Mouse (Mus musculus) limb, embryonic 10.5 days (tissue): ENCODE measurements around the gene Zic2. TPM values are rescaled to one million over a fixed set of nuclear protein-coding genes. Genes with fewer than 3 reads are reported as not detected.

Experiments
- DNase-seq: peaks from one replicate; pipeline ENCODE4 v3.0.0-alpha.2; 2017; ENCODE audit warnings: low spot score
- H3K27ac ChIP-seq: fragments of 300-500 bp; sonication (generic); 2 replicates; pipeline ENCODE4 v1.5.1; 2016; ENCODE audit warnings: mild to moderate bottlenecking
- H3K27me3 ChIP-seq: fragments of 300-500 bp; sonication (generic); 2 replicates; pipeline ENCODE4 v1.6.1; 2016; ENCODE audit warnings: low read depth, mild to moderate bottlenecking; ENCODE audit not compliant: poor library complexity, severe bottlenecking
- H3K36me3 ChIP-seq: fragments of 300-500 bp; sonication (generic); 2 replicates; pipeline ENCODE4 v1.6.1; 2016; ENCODE audit warnings: mild to moderate bottlenecking, moderate library complexity
- H3K4me1 ChIP-seq: fragments of 300-500 bp; sonication (generic); 2 replicates; pipeline ENCODE4 v1.6.1; 2016
- H3K4me3 ChIP-seq: fragments of 300-500 bp; sonication (generic); 2 replicates; pipeline ENCODE4 v1.5.1; 2016; ENCODE audit warnings: mild to moderate bottlenecking, moderate library complexity
- H3K9me3 ChIP-seq: fragments of 300-500 bp; sonication (generic); replicated peaks from 2 replicates; pipeline ENCODE4 v1.6.1; 2016; ENCODE audit warnings: mild to moderate bottlenecking
- WGBS: fragments of 180-500 bp; shearing (Covaris S2); methylation state at CpG from one replicate; pipeline ENCODE4 v1.1.7; 2016; 5-methylcytosine and 5-hydroxymethylcytosine counted together
- polyA plus RNA-seq: library from polyadenylated mRNA; unstranded; fragments of >200 nt; fragmentation: Nextera tagmentation; extraction: Ambion mirVana; gene quantifications from 2 replicates; pipeline ENCODE4 v1.2.1, GENCODE M21; 2016

Gene Zic2
- polyA plus RNA-seq, 1 experiment from 2014 or later = 5.0 TPM

GRCm38 (mm10) chr14:122474041-122474890 lies 969 bp upstream of the Zic2 start:
- peaks cover 72% of the 10 kb centered on the region for H3K4me1 ChIP-seq
- H3K27me3 ChIP-seq = peaks cover 83% of the 10 kb centered on the region
- WGBS = under 1% methylated on average over 57 of the region's 57 CpGs
- peak overlapping the region; percentile 88 for H3K4me3 ChIP-seq
- DNase-seq = peak; percentile 88
- H3K27ac ChIP-seq = peak overlapping the region; percentile 97
- no peaks in the 10 kb centered on the region for H3K9me3 ChIP-seq
- H3K36me3 ChIP-seq = peaks cover 19% of the 10 kb centered on the region

- Histone ChIP-seq H3K9me3 (no peaks in the 10 kb centered on the region), H3K27me3 (peaks cover 75% of the 10 kb centered on the region), H3K4me3 (peak overlapping the region; percentile 88), H3K27ac (peak overlapping the region; percentile 97), H3K4me1 (peaks cover 72% of the 10 kb centered on the region), H3K36me3 (peaks cover 19% of the 10 kb centered on the region)
- DNase-seq = peak; percentile 75
- under 1% methylated on average over 65 of the region's 65 CpGs for WGBS
Measured at GRCm38 (mm10) chr14:122475557-122476040, 364 bp downstream of the Zic2 start.

GRCm38 (mm10) chr14:122476041-122476821 lies 996 bp downstream of the Zic2 start:
- no peaks in the 10 kb centered on the region for H3K9me3 ChIP-seq
- DNase-seq = peak; percentile 73
- peak overlapping the region; percentile 88 for H3K4me3 ChIP-seq
- under 1% methylated on average over 62 of the region's 62 CpGs for WGBS
- H3K36me3 ChIP-seq = peaks cover 19% of the 10 kb centered on the region
- H3K27me3 ChIP-seq = peaks cover 75% of the 10 kb centered on the region
- H3K27ac ChIP-seq = peak overlapping the region; percentile 97
- H3K4me1 ChIP-seq = peaks cover 75% of the 10 kb centered on the region

DNA sequence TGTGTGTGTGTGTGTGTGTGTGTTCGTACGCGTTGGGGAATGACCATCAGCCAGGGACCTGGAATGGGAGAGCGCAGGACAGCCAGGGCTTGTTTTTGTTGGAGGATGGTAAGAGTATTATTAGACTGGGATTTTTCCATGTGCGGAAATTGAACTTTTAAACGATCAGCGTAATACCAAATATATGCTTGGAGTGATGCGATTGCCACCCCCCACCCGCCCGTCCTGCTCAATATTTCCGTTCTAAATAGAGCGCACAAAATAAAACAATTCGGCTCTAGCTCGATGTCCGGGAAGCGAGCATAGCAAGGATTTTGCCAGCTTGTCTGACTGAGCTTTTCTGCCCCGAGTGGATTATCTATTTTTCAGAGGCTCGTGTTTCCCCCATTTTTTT lies 1.6 kb downstream of the Zic2 start:
- Histone ChIP-seq H3K4me3 (peak overlapping the region; percentile 88), H3K9me3 (no peaks in the 10 kb centered on the region), H3K27me3 (peaks cover 78% of the 10 kb centered on the region), H3K36me3 (peaks cover 19% of the 10 kb centered on the region), H3K4me1 (peaks cover 74% of the 10 kb centered on the region), H3K27ac (peak overlapping the region; percentile 97)
- peak; percentile 37 for DNase-seq
- under 1% methylated on average over 18 of the region's 18 CpGs for WGBS

GRCm38 (mm10) chr14:122477261-122477671 lies 2.0 kb downstream of the Zic2 start:
- H3K4me1 ChIP-seq = peaks cover 74% of the 10 kb centered on the region
- peaks cover 19% of the 10 kb centered on the region for H3K36me3 ChIP-seq
- H3K27ac ChIP-seq = peak overlapping the region; percentile 97
- peak; percentile 66 for DNase-seq
- peaks cover 81% of the 10 kb centered on the region for H3K27me3 ChIP-seq
- H3K9me3 ChIP-seq = no peaks in the 10 kb centered on the region
- H3K4me3 ChIP-seq = peak overlapping the region; percentile 88
- under 1% methylated on average over 20 of the region's 20 CpGs for WGBS

GRCm38 (mm10) chr14:122477971-122478573 lies 2.8 kb downstream of the Zic2 start:
- WGBS = 3% methylated on average over 9 of the region's 9 CpGs
- DNase-seq = no peak
- H3K27ac ChIP-seq = peak overlapping the region; percentile 97
- peaks cover 19% of the 10 kb centered on the region for H3K36me3 ChIP-seq
- H3K4me3 ChIP-seq = peak overlapping the region; percentile 88
- H3K4me1 ChIP-seq = peaks cover 74% of the 10 kb centered on the region
- peaks cover 81% of the 10 kb centered on the region for H3K27me3 ChIP-seq
- no peaks in the 10 kb centered on the region for H3K9me3 ChIP-seq

- peak; percentile 77 for DNase-seq
- no peaks in the 10 kb centered on the region for H3K9me3 ChIP-seq
- peaks cover 19% of the 10 kb centered on the region for H3K36me3 ChIP-seq
- peak overlapping the region; percentile 88 for H3K4me3 ChIP-seq
- H3K27ac ChIP-seq = peak overlapping the region; percentile 97
- H3K27me3 ChIP-seq = peaks cover 81% of the 10 kb centered on the region
- WGBS = under 1% methylated on average over 22 of the region's 22 CpGs
- peaks cover 74% of the 10 kb centered on the region for H3K4me1 ChIP-seq
Measured at GRCm38 (mm10) chr14:122478574-122479011, 3.4 kb downstream of the Zic2 start.

DNA sequence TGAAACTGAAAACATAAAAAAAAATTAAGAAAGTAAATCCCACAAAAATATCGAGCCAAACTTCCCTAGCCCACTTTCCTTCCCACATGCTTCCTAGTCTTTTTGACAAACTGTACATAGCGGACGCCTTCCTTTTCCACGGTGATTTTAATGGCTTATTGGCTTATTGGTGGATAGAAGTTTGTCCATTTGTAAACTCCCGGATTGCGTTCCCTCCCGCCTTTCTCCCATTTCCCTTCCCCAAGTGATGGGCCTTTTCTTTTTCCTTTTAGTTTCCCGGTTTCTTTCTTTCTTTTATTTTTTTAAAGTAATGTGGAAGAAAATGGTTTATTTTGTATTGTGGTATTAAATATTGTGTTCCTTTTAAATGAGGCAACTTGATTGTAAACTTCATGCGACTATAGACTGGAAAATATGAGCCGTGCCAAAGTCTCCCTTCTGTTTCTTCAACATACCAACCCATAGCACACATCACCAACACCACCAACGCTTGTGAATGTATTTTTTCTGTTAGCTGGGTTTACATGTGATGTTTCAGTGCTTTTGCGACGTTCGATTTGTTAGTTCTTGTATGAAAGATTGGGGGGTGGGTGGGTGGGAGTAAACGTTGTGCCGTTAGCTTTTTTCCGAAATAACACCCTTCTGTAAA lies 4.3 kb downstream of the Zic2 start:
- Histone ChIP-seq H3K27me3 (peaks cover 81% of the 10 kb centered on the region), H3K27ac (peak overlapping the region; percentile 71), H3K4me1 (peaks cover 75% of the 10 kb centered on the region), H3K4me3 (peak overlapping the region; percentile 88), H3K9me3 (no peaks in the 10 kb centered on the region), H3K36me3 (peaks cover 19% of the 10 kb centered on the region)
- no peak for DNase-seq
- WGBS = 22% methylated on average over 17 of the region's 17 CpGs

- 9% methylated on average over 2 of the region's 2 CpGs for WGBS
- Histone ChIP-seq H3K4me1 (peaks cover 75% of the 10 kb centered on the region), H3K27ac (peak overlapping the region; percentile 71), H3K27me3 (peaks cover 82% of the 10 kb centered on the region), H3K4me3 (peak overlapping the region; percentile 88), H3K9me3 (no peaks in the 10 kb centered on the region), H3K36me3 (peaks cover 19% of the 10 kb centered on the region)
- no peak for DNase-seq
Measured at GRCm38 (mm10) chr14:122480355-122480754, 5.1 kb downstream of the Zic2 start.

DNA sequence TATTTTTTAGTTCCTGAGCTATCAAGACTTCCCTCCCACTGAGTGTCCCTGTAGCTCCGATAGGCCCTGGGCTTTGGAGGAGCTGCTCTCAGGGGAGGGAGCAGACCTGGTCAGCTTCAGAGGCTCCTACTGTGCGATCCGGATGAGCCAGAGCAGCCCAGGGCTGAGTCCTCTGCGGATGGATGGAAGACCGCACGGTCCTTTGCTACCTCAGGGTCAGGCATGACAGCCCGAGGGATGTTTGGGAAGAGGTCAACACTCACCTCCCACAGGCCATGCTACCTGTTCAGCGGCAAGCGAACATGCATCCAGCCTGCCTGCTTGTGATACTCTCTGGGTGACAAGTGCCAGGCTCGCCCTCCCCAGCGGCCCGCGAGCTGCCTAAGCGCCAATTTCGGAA lies 5.9 kb downstream of the Zic2 start:
- 2% methylated on average over 15 of the region's 15 CpGs for WGBS
- Histone ChIP-seq H3K36me3 (peaks cover 18% of the 10 kb centered on the region), H3K4me3 (peak overlapping the region; percentile 88), H3K4me1 (peaks cover 75% of the 10 kb centered on the region), H3K9me3 (no peaks in the 10 kb centered on the region), H3K27ac (peak overlapping the region; percentile 71; the same call in 1 of the 2 replicates), H3K27me3 (peaks cover 80% of the 10 kb centered on the region)
- DNase-seq = peak; percentile 69

GRCm38 (mm10) chr14:122482081-122483023 lies 7.1 kb downstream of the Zic2 start:
- peak overlapping the region; percentile 83 for H3K27ac ChIP-seq
- DNase-seq = peak; percentile 71
- H3K27me3 ChIP-seq = peaks cover 77% of the 10 kb centered on the region
- H3K36me3 ChIP-seq = peaks cover 12% of the 10 kb centered on the region
- peak overlapping the region; percentile 88 for H3K4me3 ChIP-seq
- no peaks in the 10 kb centered on the region for H3K9me3 ChIP-seq
- peaks cover 78% of the 10 kb centered on the region for H3K4me1 ChIP-seq
- WGBS = under 1% methylated on average over 38 of the region's 38 CpGs
